Mouse (Mus musculus): ENCODE results near the gene Acp2. TPM values are rescaled to one million over a fixed set of nuclear protein-coding genes. Genes with fewer than 3 reads are reported as not detected.

The Acp2 gene
- polyA plus RNA-seq, 1 experiment from 2014 or later, result 11.3 TPM

DNA sequence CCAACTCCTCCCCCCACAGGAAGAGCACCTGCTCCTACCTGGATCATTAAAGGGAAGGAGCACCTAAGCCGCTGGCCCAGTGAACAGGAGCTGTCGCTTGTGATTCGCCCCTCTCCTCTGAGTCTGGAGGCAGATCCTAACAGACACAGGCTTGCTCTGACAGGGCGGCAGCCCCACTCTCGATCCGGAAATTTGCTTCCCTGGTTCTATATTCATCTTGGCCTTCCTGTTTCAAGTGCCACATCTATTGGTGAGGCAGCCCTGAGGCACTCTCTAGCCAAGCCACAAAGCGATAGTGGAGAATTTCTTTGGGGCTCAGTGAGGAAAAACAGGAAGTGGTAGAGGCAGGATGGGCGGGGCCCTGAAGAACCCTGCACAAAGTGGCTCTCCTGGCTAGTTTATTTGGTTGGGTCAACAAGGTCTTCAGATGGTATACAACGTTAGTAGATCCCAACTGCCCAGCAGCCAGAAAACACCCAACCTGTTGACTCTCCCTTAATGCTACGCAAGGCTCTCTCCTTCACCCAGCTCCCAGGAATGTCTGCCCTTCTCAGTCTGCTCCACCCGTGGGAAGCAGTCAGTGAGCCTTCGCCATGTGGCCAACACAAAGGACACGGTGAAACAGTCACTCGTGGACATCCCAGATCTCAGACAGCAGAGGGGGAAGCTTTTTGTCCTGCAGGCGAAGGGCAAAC is 18.8 kb upstream of the Acp2 start, which contains the start of gene Madd:
Madd (minus strand) TSS at position 127 of the 695 bp plus-strand sequence.
- H3K9me3 ChIP-seq (replicated peaks; ENCODE audit: control insufficient read depth, low read length), result no peaks in the 10 kb centered on the region
- peak within 1 kb of the TSS; percentile 84 for H3K9ac ChIP-seq (ENCODE audit: low read depth, low read length)
- peak within 1 kb of the TSS; percentile 95 for H3K4me3 ChIP-seq (ENCODE audit: low read depth, low read length)
- H3K36me3 ChIP-seq (ENCODE audit: control insufficient read depth, insufficient read depth), result no peaks in the 10 kb centered on the region
- H3K4me2 ChIP-seq (ENCODE audit: low read depth, low read length), result peak within 1 kb of the TSS; percentile 99
- WGBS (ENCODE audit: insufficient replicate concordance), result 26% methylated on average over 15 of the region's 15 CpGs
- no peaks in the 10 kb centered on the region for H3K27me3 ChIP-seq (ENCODE audit: control insufficient read depth, insufficient read depth, low read depth, low read length)
- H3K4me1 ChIP-seq (ENCODE audit: control insufficient read depth, low read depth, low read length), result peaks cover 13% of the 10 kb centered on the region
- ATAC-seq (ENCODE audit: low read depth), result peak; percentile 7
- peak within 1 kb of the TSS; percentile 87 for H3K27ac ChIP-seq (ENCODE audit: low read length)

DNA sequence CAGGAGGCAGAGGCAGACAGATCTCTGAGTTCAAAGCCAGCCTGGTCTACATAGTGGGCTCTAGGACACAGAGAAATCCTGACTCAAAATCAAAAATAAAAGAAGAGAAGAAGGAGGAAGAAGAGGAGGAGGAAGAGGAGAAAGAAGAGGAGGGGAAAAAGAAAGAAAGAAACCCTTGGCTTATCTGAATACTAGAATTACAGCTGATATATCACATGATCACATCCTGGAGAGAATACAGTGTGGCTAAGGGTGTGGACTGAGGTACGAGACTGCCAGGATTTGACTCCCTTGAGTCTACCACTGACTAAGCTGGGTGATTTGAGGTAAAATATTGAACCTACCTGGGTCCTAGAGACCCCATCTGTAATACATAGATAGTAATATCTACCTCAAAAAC is 16.5 kb upstream of the Acp2 start:
- peaks cover 13% of the 10 kb centered on the region for H3K4me1 ChIP-seq (ENCODE audit: control insufficient read depth, low read depth, low read length)
- no peak overlapping the region for H3K9ac ChIP-seq (ENCODE audit: low read depth, low read length)
- no peaks in the 10 kb centered on the region for H3K9me3 ChIP-seq (replicated peaks; ENCODE audit: control insufficient read depth, low read length)
- H3K36me3 ChIP-seq (ENCODE audit: control insufficient read depth, insufficient read depth), result no peaks in the 10 kb centered on the region
- no peak overlapping the region for H3K4me2 ChIP-seq (ENCODE audit: low read depth, low read length)
- H3K27ac ChIP-seq (ENCODE audit: low read length), result no peak overlapping the region
- no peak overlapping the region for H3K4me3 ChIP-seq (ENCODE audit: low read depth, low read length)
- ATAC-seq (ENCODE audit: low read depth), result no peak
- WGBS (ENCODE audit: insufficient replicate concordance), result 23% methylated on average over 1 of the region's 1 CpGs
- H3K27me3 ChIP-seq (ENCODE audit: control insufficient read depth, insufficient read depth, low read depth, low read length), result no peaks in the 10 kb centered on the region

DNA sequence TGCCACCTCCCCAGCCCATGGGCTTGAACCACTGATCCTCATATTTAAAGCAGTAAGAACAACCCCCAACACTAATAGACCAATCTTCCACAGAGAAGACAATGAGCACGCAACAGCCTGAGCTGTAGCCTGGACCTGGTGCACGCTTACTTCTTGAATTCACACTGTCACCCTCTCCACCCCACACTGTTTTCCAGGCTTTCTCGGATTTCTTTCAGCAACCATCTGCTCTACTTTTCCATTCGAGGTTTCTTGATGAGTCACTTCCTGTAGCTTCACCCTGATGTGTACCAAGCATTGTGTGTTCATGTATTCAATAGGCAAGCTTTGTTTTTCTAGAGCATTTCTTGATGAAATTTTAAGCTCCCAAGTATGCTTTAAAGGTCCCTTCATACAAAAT is 15.3 kb upstream of the Acp2 start:
- Histone ChIP-seq H3K9me3 (replicated peaks; ENCODE audit: control insufficient read depth, low read length) (no peaks in the 10 kb centered on the region), H3K9ac (ENCODE audit: low read depth, low read length) (no peak overlapping the region), H3K36me3 (ENCODE audit: control insufficient read depth, insufficient read depth) (no peaks in the 10 kb centered on the region), H3K4me2 (ENCODE audit: low read depth, low read length) (no peak overlapping the region), H3K4me1 (ENCODE audit: control insufficient read depth, low read depth, low read length) (peaks cover 7% of the 10 kb centered on the region), H3K27ac (ENCODE audit: low read length) (no peak overlapping the region), H3K27me3 (ENCODE audit: control insufficient read depth, insufficient read depth, low read depth, low read length) (no peaks in the 10 kb centered on the region), H3K4me3 (ENCODE audit: low read depth, low read length) (no peak overlapping the region)
- 49% methylated on average over 4 of the region's 4 CpGs for WGBS (ENCODE audit: insufficient replicate concordance)
- no peak for ATAC-seq (ENCODE audit: low read depth)

DNA sequence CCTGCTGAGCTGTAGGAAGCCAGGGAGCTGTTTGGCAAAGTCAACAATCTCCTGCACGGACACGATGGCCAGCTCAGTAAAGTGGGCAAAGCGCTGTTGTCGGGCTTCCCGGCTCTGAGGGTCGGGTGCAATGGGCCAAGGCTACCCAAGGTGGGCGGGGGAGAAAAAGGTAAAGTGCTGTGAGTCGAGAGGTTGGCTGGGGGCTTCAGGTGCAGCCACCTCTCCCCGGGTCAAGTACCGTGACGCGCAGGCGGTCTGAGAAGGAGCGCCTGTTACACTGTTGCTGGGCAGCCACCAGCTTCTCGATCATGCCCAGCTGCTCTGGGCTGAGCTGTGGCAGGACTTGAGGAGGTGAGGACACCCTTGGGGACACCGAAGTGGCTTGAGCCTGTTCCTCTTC is 12.2 kb upstream of the Acp2 start:
- 79% methylated on average over 16 of the region's 16 CpGs for WGBS (ENCODE audit: insufficient replicate concordance)
- H3K9me3 ChIP-seq (replicated peaks; ENCODE audit: control insufficient read depth, low read length), result no peaks in the 10 kb centered on the region
- peaks cover 6% of the 10 kb centered on the region for H3K27me3 ChIP-seq (ENCODE audit: control insufficient read depth, insufficient read depth, low read depth, low read length)

DNA sequence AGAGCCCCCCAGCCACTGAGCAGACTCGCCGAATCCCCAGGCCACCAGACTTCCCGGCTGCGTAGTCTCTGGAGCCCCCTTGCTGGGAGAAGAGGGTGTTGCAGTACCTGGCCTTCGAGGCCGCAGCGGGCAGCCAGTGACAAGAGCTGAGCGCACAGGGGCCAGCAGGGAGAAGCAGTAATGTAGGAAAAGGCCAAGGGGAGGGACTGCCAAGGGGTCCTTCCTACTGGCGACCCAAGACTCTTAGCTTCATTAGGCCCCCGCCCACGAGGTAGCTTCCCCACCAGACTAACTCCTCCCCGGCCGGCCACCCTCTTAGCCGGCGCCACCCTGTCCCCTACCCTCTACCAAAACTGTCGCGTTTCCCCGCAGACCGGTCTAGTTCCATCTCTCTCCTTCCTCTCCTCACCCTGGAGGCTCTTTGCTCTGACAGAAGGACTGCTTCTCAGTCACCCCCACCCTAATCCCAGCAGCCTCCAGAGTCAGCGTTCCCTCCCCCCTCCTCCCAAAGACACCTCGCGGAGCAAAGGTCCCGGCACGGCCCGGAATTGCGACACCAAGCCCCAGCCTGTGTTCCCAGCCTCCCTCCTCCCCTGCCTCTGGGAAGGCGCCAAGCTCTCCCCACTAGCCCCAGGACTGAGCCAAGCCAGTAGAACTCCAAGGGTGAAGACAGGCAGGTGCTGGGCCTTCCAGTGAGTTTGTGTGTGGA is 7.9 kb upstream of the Acp2 start:
- peaks cover 6% of the 10 kb centered on the region for H3K27me3 ChIP-seq (ENCODE audit: control insufficient read depth, insufficient read depth, low read depth, low read length)
- peak overlapping the region; percentile 50 for H3K9ac ChIP-seq (ENCODE audit: low read depth, low read length)
- peak overlapping the region; percentile 53 for H3K4me2 ChIP-seq (ENCODE audit: low read depth, low read length)
- peak; percentile 83 for ATAC-seq (ENCODE audit: low read depth)
- no peaks in the 10 kb centered on the region for H3K9me3 ChIP-seq (replicated peaks; ENCODE audit: control insufficient read depth, low read length)
- 2% methylated on average over 27 of the region's 27 CpGs for WGBS (ENCODE audit: insufficient replicate concordance)
- peak overlapping the region; percentile 64 for H3K27ac ChIP-seq (ENCODE audit: low read length)
- H3K36me3 ChIP-seq (ENCODE audit: control insufficient read depth, insufficient read depth), result no peaks in the 10 kb centered on the region
- H3K4me3 ChIP-seq (ENCODE audit: low read depth, low read length), result peak overlapping the region; percentile 56
- H3K4me1 ChIP-seq (ENCODE audit: control insufficient read depth, low read depth, low read length), result peaks cover 3% of the 10 kb centered on the region; the same call in 1 of the 2 replicates

More for the DNA sequence above, 12.2 kb upstream of the Acp2 start:
- no peak overlapping the region for H3K4me2 ChIP-seq (ENCODE audit: low read depth, low read length)
- H3K36me3 ChIP-seq (ENCODE audit: control insufficient read depth, insufficient read depth), result no peaks in the 10 kb centered on the region
- H3K4me1 ChIP-seq (ENCODE audit: control insufficient read depth, low read depth, low read length), result peaks cover 3% of the 10 kb centered on the region
- H3K27ac ChIP-seq (ENCODE audit: low read length), result no peak overlapping the region
- no peak overlapping the region for H3K9ac ChIP-seq (ENCODE audit: low read depth, low read length)
- ATAC-seq (ENCODE audit: low read depth), result no peak
- H3K4me3 ChIP-seq (ENCODE audit: low read depth, low read length), result no peak overlapping the region

DNA sequence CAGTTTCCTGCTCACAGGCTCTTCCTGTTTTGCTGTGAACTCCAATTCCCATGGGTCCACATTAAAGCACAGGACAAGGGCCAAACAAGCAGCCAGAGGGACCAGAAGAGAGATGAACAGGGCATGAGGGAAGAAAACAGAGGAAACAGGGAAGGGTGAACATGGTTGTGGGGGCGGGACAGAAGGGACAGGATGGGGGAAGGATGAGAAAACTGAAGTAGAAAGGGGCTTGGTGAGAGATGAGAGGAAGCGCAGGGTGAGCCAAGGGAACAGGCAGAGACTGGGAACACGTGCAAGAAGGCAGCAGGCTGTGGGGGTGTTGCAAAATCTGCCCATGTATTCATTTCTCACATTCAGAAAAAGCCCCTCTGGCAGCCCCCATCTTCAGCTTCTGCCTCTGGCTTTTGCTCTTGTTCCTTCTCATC is 6.1 kb upstream of the Acp2 start:
- Histone ChIP-seq H3K4me1 (ENCODE audit: control insufficient read depth, low read depth, low read length) (peaks cover 5% of the 10 kb centered on the region), H3K27me3 (ENCODE audit: control insufficient read depth, insufficient read depth, low read depth, low read length) (peaks cover 6% of the 10 kb centered on the region), H3K4me3 (ENCODE audit: low read depth, low read length) (no peak overlapping the region), H3K9me3 (replicated peaks; ENCODE audit: control insufficient read depth, low read length) (no peaks in the 10 kb centered on the region), H3K9ac (ENCODE audit: low read depth, low read length) (no peak overlapping the region), H3K4me2 (ENCODE audit: low read depth, low read length) (no peak overlapping the region), H3K36me3 (ENCODE audit: control insufficient read depth, insufficient read depth) (no peaks in the 10 kb centered on the region), H3K27ac (ENCODE audit: low read length) (no peak overlapping the region)
- 35% methylated on average over 3 of the region's 3 CpGs for WGBS (ENCODE audit: insufficient replicate concordance)
- no peak for ATAC-seq (ENCODE audit: low read depth)

DNA sequence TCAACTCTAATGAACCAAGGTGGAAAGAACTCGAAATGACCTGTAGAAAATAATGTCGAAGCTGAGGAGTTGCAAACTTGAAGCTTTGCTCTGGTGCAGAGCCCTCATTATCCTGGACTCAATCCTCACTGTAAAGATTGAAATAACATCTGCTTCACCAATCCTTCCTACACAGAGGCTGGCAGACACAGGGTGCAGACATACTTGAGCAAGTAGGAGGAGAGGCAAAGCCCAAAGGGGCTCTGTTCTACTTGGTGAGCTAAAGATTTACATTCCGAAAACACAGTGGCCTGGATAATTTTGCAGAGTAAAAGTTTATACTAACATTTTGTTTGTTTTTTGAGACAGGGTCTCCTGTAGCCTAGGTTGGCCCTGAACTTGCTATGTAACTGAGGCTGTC is 3.8 kb upstream of the Acp2 start:
- 59% methylated on average over 3 of the region's 3 CpGs for WGBS (ENCODE audit: insufficient replicate concordance)
- no peaks in the 10 kb centered on the region for H3K36me3 ChIP-seq (ENCODE audit: control insufficient read depth, insufficient read depth)
- no peak overlapping the region for H3K9ac ChIP-seq (ENCODE audit: low read depth, low read length)
- ATAC-seq (ENCODE audit: low read depth), result no peak
- peaks cover 6% of the 10 kb centered on the region for H3K27me3 ChIP-seq (ENCODE audit: control insufficient read depth, insufficient read depth, low read depth, low read length)
- no peak overlapping the region for H3K27ac ChIP-seq (ENCODE audit: low read length)
- H3K4me1 ChIP-seq (ENCODE audit: control insufficient read depth, low read depth, low read length), result peaks cover 13% of the 10 kb centered on the region
- H3K9me3 ChIP-seq (replicated peaks; ENCODE audit: control insufficient read depth, low read length), result no peaks in the 10 kb centered on the region
- no peak overlapping the region for H3K4me2 ChIP-seq (ENCODE audit: low read depth, low read length)
- H3K4me3 ChIP-seq (ENCODE audit: low read depth, low read length), result no peak overlapping the region

DNA sequence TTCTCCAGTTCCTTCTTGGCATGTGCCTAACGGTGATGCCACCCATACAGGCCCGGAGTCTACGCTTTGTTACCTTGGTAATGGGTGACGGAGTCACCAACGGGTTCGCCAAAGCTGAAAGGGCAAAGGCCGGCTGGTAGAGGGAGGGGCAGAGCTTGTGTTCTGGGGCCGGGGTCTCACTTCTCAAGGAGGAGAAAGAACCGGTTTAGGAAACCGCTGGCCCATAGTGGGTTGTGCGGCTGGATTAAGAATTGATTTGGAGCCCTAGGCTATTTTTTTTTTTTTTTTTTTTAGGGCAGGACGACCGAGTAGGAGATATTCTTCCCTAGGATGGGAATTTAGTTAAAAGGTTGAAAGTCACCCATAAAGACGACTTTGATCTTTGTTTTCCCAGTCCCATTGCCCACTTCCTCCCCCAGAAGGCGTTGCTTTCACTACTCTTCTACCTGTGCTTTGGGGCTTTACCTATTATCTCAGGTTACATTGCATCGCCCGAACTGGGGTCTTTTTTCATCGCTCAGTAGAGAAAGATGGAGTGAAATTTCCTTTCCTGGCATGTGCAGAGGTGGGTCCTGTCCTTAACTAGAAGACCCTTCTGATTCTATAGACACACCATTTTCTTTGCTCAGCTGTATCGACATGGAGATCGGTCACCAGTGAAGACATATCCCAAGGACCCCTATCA is 429 bp downstream of the Acp2 start:
- Histone ChIP-seq H3K27me3 (ENCODE audit: control insufficient read depth, insufficient read depth, low read depth, low read length) (no peaks in the 10 kb centered on the region), H3K4me2 (ENCODE audit: low read depth, low read length) (peak overlapping the region; percentile 83), H3K4me3 (ENCODE audit: low read depth, low read length) (peak overlapping the region; percentile 88), H3K36me3 (ENCODE audit: control insufficient read depth, insufficient read depth) (peaks cover 8% of the 10 kb centered on the region), H3K9ac (ENCODE audit: low read depth, low read length) (peak overlapping the region; percentile 88), H3K9me3 (replicated peaks; ENCODE audit: control insufficient read depth, low read length) (no peaks in the 10 kb centered on the region), H3K27ac (ENCODE audit: low read length) (peak overlapping the region; percentile 65), H3K4me1 (ENCODE audit: control insufficient read depth, low read depth, low read length) (peaks cover 11% of the 10 kb centered on the region)
- peak; percentile 9 for ATAC-seq (ENCODE audit: low read depth)
- 14% methylated on average over 20 of the region's 20 CpGs for WGBS (ENCODE audit: insufficient replicate concordance)
